Mouse (Mus musculus): ENCODE measurements around the gene Zfp526. TPM values are rescaled to one million over a fixed set of nuclear protein-coding genes. Genes with fewer than 3 reads are reported as not detected.

Gene Zfp526
- polyA plus RNA-seq, 1 experiment, result 14.4 TPM

DNA sequence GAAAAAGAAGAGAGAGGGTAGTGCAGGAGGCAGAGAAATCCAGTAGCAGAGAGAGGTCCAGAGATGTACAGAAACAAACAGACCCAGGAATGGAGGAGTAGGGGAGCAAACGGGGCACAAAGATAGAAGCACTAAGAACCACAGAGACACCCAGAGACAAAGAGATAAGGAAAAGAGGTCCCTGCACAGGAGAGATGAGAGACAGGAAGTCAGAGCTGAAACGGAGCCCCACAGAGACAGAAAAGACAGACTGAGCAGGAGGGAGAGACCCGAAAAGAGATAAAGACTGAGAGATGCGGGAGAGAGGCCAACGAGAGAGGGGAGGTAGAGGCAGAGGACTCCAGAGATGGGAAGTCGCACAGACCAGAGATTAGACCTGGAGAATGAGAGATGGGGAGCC lies 40.7 kb upstream of the Zfp526 start:
- Histone ChIP-seq H3K27ac (ENCODE audit: insufficient read depth, low read length) (no peak overlapping the region), H3K27me3 (ENCODE audit: control insufficient read depth, insufficient read depth, low read length) (peaks cover 19% of the 10 kb centered on the region), H3K36me3 (ENCODE audit: control insufficient read depth, insufficient read depth, low read length) (no peaks in the 10 kb centered on the region), H3K4me1 (ENCODE audit: control insufficient read depth, insufficient read depth, insufficient read length) (peaks cover 24% of the 10 kb centered on the region), H3K4me3 (ENCODE audit: extremely low read depth, insufficient read depth, insufficient read length) (no peak overlapping the region)
- no peak for DNase-seq (ENCODE audit: low read depth in 1 of 2, low spot score in 2 of 2)
- WGBS, result 6% methylated on average over 6 of the region's 6 CpGs
- TF ChIP-seq POLR2A (IDR thresholded peaks at IDR 0.05; ENCODE audit: low read depth, low read length) (no peak), CTCF (IDR thresholded peaks at IDR 0.05; ENCODE audit: extremely low read depth, insufficient read depth, insufficient read length, insufficient replicate concordance) (no peak)

DNA sequence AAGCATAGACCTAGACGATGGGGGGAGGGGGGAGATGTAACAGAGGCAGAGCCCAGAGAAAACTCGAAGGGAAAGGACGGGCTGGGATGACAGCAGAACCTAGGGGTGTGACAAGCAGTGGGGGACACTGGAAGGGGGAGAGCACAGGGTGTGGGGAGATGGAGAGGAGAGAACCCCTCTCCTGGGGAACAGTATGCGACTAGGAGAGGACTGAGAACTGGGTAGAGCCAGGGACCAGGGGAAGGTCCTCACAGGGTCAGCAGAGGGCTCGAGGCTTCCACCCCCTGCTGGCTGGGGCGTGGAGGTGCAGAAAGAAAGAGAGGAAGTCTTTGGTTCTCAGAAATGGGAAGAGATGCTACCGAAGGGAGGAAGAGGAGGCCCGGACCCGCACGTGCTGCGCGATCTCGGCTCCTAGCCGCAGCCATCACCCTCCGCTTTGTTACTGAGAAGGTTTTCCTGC lies 39.9 kb upstream of the Zfp526 start:
- peaks cover 24% of the 10 kb centered on the region for H3K4me1 ChIP-seq (ENCODE audit: control insufficient read depth, insufficient read depth, insufficient read length)
- TF ChIP-seq CTCF (IDR thresholded peaks at IDR 0.05; ENCODE audit: extremely low read depth, insufficient read depth, insufficient read length, insufficient replicate concordance) (peak; percentile 92), POLR2A (IDR thresholded peaks at IDR 0.05; ENCODE audit: low read depth, low read length) (no peak)
- WGBS, result 4% methylated on average over 15 of the region's 15 CpGs
- no peak overlapping the region for H3K27ac ChIP-seq (ENCODE audit: insufficient read depth, low read length)
- peaks cover 19% of the 10 kb centered on the region for H3K27me3 ChIP-seq (ENCODE audit: control insufficient read depth, insufficient read depth, low read length)
- H3K36me3 ChIP-seq (ENCODE audit: control insufficient read depth, insufficient read depth, low read length), result no peaks in the 10 kb centered on the region
- peak in 1 of 2 experiments; percentile 73 for DNase-seq (ENCODE audit: low read depth in 1 of 2, low spot score in 2 of 2)
- H3K4me3 ChIP-seq (ENCODE audit: extremely low read depth, insufficient read depth, insufficient read length), result peak overlapping the region; percentile 21; the same call in 1 of the 2 replicates

DNA sequence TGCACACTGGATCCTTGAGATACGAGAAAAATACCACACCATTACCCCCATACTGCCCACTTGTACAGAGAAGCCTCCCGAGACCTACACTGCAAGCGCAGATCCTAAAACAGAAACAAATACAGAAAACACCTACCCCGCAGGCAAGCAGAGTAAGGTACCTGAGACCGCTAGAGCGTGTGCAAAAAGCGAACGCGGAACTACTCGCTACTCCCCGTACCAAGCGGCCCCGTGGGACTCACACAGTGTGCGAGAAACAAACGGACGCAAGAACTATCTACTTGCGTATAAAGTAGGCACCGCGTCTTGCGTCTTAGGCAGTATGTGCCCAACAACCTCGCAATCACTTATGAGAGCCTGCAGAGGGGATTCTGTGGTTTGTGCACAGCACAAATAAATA lies 39.4 kb upstream of the Zfp526 start:
- H3K27ac ChIP-seq (ENCODE audit: insufficient read depth, low read length), result no peak overlapping the region
- peak; percentile 32 to 41 for DNase-seq (ENCODE audit: low read depth in 1 of 2, low spot score in 2 of 2)
- H3K27me3 ChIP-seq (ENCODE audit: control insufficient read depth, insufficient read depth, low read length), result peaks cover 19% of the 10 kb centered on the region
- TF ChIP-seq CTCF (IDR thresholded peaks at IDR 0.05; ENCODE audit: extremely low read depth, insufficient read depth, insufficient read length, insufficient replicate concordance) (no peak), POLR2A (IDR thresholded peaks at IDR 0.05; ENCODE audit: low read depth, low read length) (no peak)
- peaks cover 24% of the 10 kb centered on the region for H3K4me1 ChIP-seq (ENCODE audit: control insufficient read depth, insufficient read depth, insufficient read length)
- 6% methylated on average over 21 of the region's 21 CpGs for WGBS
- H3K36me3 ChIP-seq (ENCODE audit: control insufficient read depth, insufficient read depth, low read length), result no peaks in the 10 kb centered on the region
- H3K4me3 ChIP-seq (ENCODE audit: extremely low read depth, insufficient read depth, insufficient read length), result peak overlapping the region; percentile 21; the same call in 1 of the 2 replicates

DNA sequence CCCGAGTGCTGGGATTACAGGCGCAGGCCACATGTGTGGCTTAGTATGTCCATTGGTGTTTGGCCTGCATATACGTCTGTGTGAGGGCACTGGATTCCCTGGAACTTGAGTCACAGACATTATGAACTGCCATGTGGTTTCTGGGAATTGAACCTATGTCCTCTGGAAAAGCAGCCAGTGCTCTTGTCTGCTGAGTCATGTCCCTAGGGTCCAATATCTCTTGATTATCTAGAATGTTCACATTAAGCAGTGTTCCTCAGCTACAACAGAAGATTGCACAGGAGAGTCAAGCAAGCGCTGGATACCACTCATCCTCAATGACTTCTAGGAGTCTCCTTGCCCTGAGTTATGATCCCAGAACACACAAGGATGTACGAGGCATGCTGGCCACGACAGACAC lies 37.1 kb upstream of the Zfp526 start:
- H3K4me1 ChIP-seq (ENCODE audit: control insufficient read depth, insufficient read depth, insufficient read length), result peaks cover 19% of the 10 kb centered on the region
- no peak overlapping the region for H3K4me3 ChIP-seq (ENCODE audit: extremely low read depth, insufficient read depth, insufficient read length)
- H3K36me3 ChIP-seq (ENCODE audit: control insufficient read depth, insufficient read depth, low read length), result no peaks in the 10 kb centered on the region
- DNase-seq (ENCODE audit: low read depth in 1 of 2, low spot score in 2 of 2), result no peak
- WGBS, result 70% methylated on average over 6 of the region's 6 CpGs
- H3K27me3 ChIP-seq (ENCODE audit: control insufficient read depth, insufficient read depth, low read length), result peaks cover 8% of the 10 kb centered on the region
- H3K27ac ChIP-seq (ENCODE audit: insufficient read depth, low read length), result no peak overlapping the region
- TF ChIP-seq POLR2A (IDR thresholded peaks at IDR 0.05; ENCODE audit: low read depth, low read length) (no peak), CTCF (IDR thresholded peaks at IDR 0.05; ENCODE audit: extremely low read depth, insufficient read depth, insufficient read length, insufficient replicate concordance) (no peak)

DNA sequence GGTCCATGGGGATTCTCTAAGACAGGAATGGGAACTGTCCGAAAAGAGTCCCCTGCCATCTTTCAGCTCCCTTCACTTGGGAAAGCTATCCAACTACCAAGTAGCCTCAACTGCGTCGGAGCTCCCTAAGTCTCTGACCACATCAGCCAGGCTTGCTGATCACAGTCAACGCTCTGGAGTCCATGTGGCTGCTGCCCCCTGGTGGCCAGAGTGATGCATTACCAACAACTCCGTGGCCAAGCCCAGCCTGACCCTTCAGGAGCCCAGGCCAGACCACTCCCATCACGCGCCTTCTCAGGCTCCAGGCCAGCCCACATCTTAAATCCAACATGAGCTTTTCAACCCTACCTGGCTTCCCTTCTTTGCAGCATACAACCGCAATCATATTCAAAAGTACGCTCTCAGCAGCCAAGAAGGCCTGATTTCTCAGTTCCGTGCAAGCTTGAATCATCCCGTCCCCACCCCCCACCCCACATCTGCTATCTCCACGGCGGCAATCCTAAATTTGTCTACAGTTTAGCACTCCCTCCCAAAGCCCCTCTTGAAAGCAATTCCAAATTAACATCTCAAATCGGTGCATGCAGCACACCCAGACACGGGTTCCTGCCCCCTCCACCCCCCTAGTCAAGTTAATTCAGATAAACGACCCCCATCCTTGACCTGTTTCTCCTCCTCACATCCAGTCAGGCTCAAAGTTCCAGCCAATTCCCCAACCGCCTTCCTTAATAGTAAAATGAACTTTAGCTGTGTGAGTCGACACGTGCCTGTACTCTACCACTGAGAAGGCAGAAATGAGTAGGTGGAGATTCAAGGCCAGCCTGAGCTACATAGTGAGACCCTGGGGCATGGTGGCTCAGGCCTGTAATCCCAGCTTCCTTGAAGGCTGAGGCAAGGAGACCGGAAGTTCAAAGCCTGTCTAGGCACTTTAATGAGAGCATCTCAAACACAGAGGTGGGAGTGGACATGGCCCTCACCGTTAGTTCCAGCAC lies 33.3 kb upstream of the Zfp526 start:
- TF ChIP-seq CTCF (IDR thresholded peaks at IDR 0.05; ENCODE audit: extremely low read depth, insufficient read depth, insufficient read length, insufficient replicate concordance) (peak; percentile 99), POLR2A (IDR thresholded peaks at IDR 0.05; ENCODE audit: low read depth, low read length) (no peak)
- peak; percentile 44 to 82 for DNase-seq (ENCODE audit: low read depth in 1 of 2, low spot score in 2 of 2)
- 47% methylated on average over 21 of the region's 21 CpGs for WGBS

DNA sequence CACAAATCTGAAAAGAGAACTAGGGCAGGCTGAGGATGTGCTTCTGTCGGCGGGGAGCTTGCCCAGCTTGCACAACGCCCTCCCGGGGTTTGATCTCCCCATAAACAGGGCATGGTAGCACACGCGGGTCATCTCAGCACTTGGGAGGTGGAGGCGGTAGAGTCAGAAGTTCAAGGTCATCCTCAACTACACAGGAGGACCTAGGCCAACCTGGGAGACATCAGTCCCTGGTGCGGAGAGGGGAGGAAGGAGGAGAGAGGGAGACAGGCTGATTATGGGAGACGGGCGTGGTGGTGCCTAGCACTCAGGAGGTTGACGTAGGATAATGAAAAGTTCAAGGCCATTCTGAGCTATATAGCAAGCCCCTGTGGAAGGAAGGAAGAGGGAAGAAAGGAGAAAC lies 30.4 kb upstream of the Zfp526 start:
- WGBS, result 87% methylated on average over 11 of the region's 11 CpGs
- TF ChIP-seq CTCF (IDR thresholded peaks at IDR 0.05; ENCODE audit: extremely low read depth, insufficient read depth, insufficient read length, insufficient replicate concordance), result no peak
- TF ChIP-seq POLR2A (IDR thresholded peaks at IDR 0.05; ENCODE audit: low read depth, low read length), result no peak

More for the DNA sequence above, 33.3 kb upstream of the Zfp526 start:
- Histone ChIP-seq H3K27me3 (ENCODE audit: control insufficient read depth, insufficient read depth, low read length) (no peaks in the 10 kb centered on the region), H3K4me1 (ENCODE audit: control insufficient read depth, insufficient read depth, insufficient read length) (no peaks in the 10 kb centered on the region), H3K36me3 (ENCODE audit: control insufficient read depth, insufficient read depth, low read length) (no peaks in the 10 kb centered on the region), H3K27ac (ENCODE audit: insufficient read depth, low read length) (no peak overlapping the region), H3K4me3 (ENCODE audit: extremely low read depth, insufficient read depth, insufficient read length) (no peak overlapping the region)

More for the DNA sequence above, 30.4 kb upstream of the Zfp526 start:
- H3K4me3 ChIP-seq (ENCODE audit: extremely low read depth, insufficient read depth, insufficient read length), result no peak overlapping the region
- no peak overlapping the region for H3K27ac ChIP-seq (ENCODE audit: insufficient read depth, low read length)
- DNase-seq (ENCODE audit: low read depth in 1 of 2, low spot score in 2 of 2), result no peak
- H3K27me3 ChIP-seq (ENCODE audit: control insufficient read depth, insufficient read depth, low read length), result no peaks in the 10 kb centered on the region
- no peaks in the 10 kb centered on the region for H3K4me1 ChIP-seq (ENCODE audit: control insufficient read depth, insufficient read depth, insufficient read length)
- H3K36me3 ChIP-seq (ENCODE audit: control insufficient read depth, insufficient read depth, low read length), result no peaks in the 10 kb centered on the region

Data from spleen, adult 2 months (tissue).